Mouse (Mus musculus) heart, embryonic 14.5 days (tissue): ENCODE measurements at regions not wholly inside any gene's neighbourhood (a gene's known extent, or its start where the extent isn't known, plus 50 kb on each side); places are given as distances from the start of the nearest gene placed in this dataset.

ENCODE experiments used
- ATAC-seq: fragments of 200-750 bp; cut with Nextera tagmentation; 2 replicates; pipeline ENCODE4 v1.8.0; 2017; ENCODE audit warnings: low read depth, moderate TSS enrichment; ENCODE audit not compliant: insufficient number of reproducible peaks, insufficient read depth, low FRiP score
- H3K27ac ChIP-seq, 2 experiments: fragments of 200-500 bp in 1 of 2; fragments of 300-500 bp in 1 of 2; sonication (generic) in 1 of 2; replicated peaks in 1 of 2; 2 replicates each; pipeline ENCODE4 v1.5.1; 2012 to 2014; ENCODE audit warnings: low read depth in 2 of 2, low read length in 2 of 2, control low read depth in 1 of 2, mild to moderate bottlenecking in 1 of 2, mixed read lengths in 1 of 2; ENCODE audit not compliant: control insufficient read depth in 1 of 2, insufficient read depth in 1 of 2
- H3K27me3 ChIP-seq: fragments of 300-500 bp; sonication (generic); 2 replicates; pipeline ENCODE4 v1.6.1; 2014; ENCODE audit warnings: mild to moderate bottlenecking, low read length, control low read depth; ENCODE audit not compliant: control insufficient read depth, insufficient read depth
- H3K36me3 ChIP-seq: fragments of 300-500 bp; sonication (generic); 2 replicates; pipeline ENCODE4 v1.6.1; 2014; ENCODE audit warnings: mild to moderate bottlenecking, control low read depth, low read length, mixed read lengths; ENCODE audit not compliant: control insufficient read depth, insufficient read depth
- H3K4me1 ChIP-seq, 2 experiments: fragments of 200-500 bp in 1 of 2; fragments of 300-500 bp in 1 of 2; sonication (generic) in 1 of 2; 2 replicates each; pipeline ENCODE4 v1.6.1; 2012 to 2014; ENCODE audit warnings: low read length in 2 of 2, control low read depth in 1 of 2, mixed read lengths in 1 of 2; ENCODE audit not compliant: control insufficient read depth in 2 of 2, insufficient read depth in 2 of 2
- H3K4me2 ChIP-seq: fragments of 300-500 bp; sonication (generic); 2 replicates; pipeline ENCODE4 v1.6.1; 2014; ENCODE audit warnings: mild to moderate bottlenecking, low read length
- H3K4me3 ChIP-seq, 2 experiments: fragments of 200-500 bp in 1 of 2; fragments of 300-500 bp in 1 of 2; sonication (generic) in 1 of 2; 2 replicates each; pipeline ENCODE4 v1.5.1; 2012 to 2014; ENCODE audit warnings: low read length in 2 of 2, mild to moderate bottlenecking in 2 of 2, control low read depth in 1 of 2, low read depth in 1 of 2, moderate library complexity in 1 of 2; ENCODE audit not compliant: control insufficient read depth in 1 of 2, insufficient read depth in 1 of 2
- H3K9ac ChIP-seq: fragments of 300-500 bp; sonication (generic); 2 replicates; pipeline ENCODE4 v1.6.1; 2014; ENCODE audit warnings: mild to moderate bottlenecking, low read length
- H3K9me3 ChIP-seq: fragments of 300-500 bp; sonication (generic); 2 replicates; pipeline ENCODE4 v1.6.1; 2016; ENCODE audit warnings: low read length, control low read depth; ENCODE audit not compliant: control insufficient read depth
- WGBS: fragments of 180-500 bp; shearing (Covaris S2); extraction: QIAGEN DNeasy Blood & Tissue Kit; methylation state at CpG from one replicate; pipeline ENCODE4 v1.1.7; 2014; 5-methylcytosine and 5-hydroxymethylcytosine counted together

- Histone ChIP-seq H3K9ac (no peak overlapping the region), H3K4me1 (peaks cover 9 to 11% of the 10 kb centered on the region in 2 experiments; a peak in 3 of 4 replicates), H3K27me3 (no peaks in the 10 kb centered on the region), H3K36me3 (no peaks in the 10 kb centered on the region), H3K9me3 (no peaks in the 10 kb centered on the region), H3K27ac (no peak overlapping the region), H3K4me3 (no peak overlapping the region), H3K4me2 (no peak overlapping the region)
- WGBS, result 51% methylated on average over 5 of the region's 5 CpGs
- ATAC-seq, result no peak
These were observed 202.6 kb downstream of the Wdr11 start for GRCm38 (mm10) chr7:129794276-129794675.

- no peak overlapping the region for H3K27ac ChIP-seq
- no peak for ATAC-seq
- no peaks in the 10 kb centered on the region for H3K36me3 ChIP-seq
- no peak overlapping the region for H3K4me2 ChIP-seq
- H3K9me3 ChIP-seq, result no peaks in the 10 kb centered on the region
- no peaks in the 10 kb centered on the region for H3K27me3 ChIP-seq
- WGBS, result 88% methylated on average over 5 of the region's 5 CpGs
- H3K9ac ChIP-seq, result no peak overlapping the region
- H3K4me1 ChIP-seq, result peaks cover 15 to 22% of the 10 kb centered on the region in 2 experiments
- no peak overlapping the region for H3K4me3 ChIP-seq
These were observed 206.9 kb downstream of the Wdr11 start for GRCm38 (mm10) chr7:129798525-129798924.

- Histone ChIP-seq H3K27ac (0 out of 4 replicates have a peak overlapping the region, but pooled peaks of 1 of the 2 experiments have one; percentile 10), H3K36me3 (no peaks in the 10 kb centered on the region), H3K9me3 (no peaks in the 10 kb centered on the region), H3K4me3 (no peak overlapping the region), H3K4me1 (peaks cover 11 to 15% of the 10 kb centered on the region in 2 experiments), H3K9ac (no peak overlapping the region), H3K27me3 (no peaks in the 10 kb centered on the region), H3K4me2 (no peak overlapping the region)
- 65% methylated on average over 6 of the region's 6 CpGs for WGBS
- no peak for ATAC-seq
These were observed 208.8 kb downstream of the Wdr11 start for GRCm38 (mm10) chr7:129800461-129800867.

GRCm38 (mm10) chr7:129801431-129801847, 209.8 kb downstream of the Wdr11 start:
- H3K27me3 ChIP-seq, result no peaks in the 10 kb centered on the region
- ATAC-seq, result peak; percentile 66
- H3K4me2 ChIP-seq, result no peak overlapping the region; the same call in 1 of the 2 replicates
- H3K4me3 ChIP-seq, result no peak overlapping the region
- WGBS, result 30% methylated on average over 2 of the region's 2 CpGs
- peak overlapping the region; percentile 10 to 43; a peak in 3 of 4 replicates for H3K27ac ChIP-seq
- H3K36me3 ChIP-seq, result no peaks in the 10 kb centered on the region
- no peak overlapping the region for H3K9ac ChIP-seq
- no peaks in the 10 kb centered on the region for H3K9me3 ChIP-seq
- peaks cover 11 to 15% of the 10 kb centered on the region in 2 experiments for H3K4me1 ChIP-seq

GRCm38 (mm10) chr7:129802168-129802567, 210.5 kb downstream of the Wdr11 start:
- peaks cover 11 to 15% of the 10 kb centered on the region in 2 experiments for H3K4me1 ChIP-seq
- 46% methylated on average over 6 of the region's 6 CpGs for WGBS
- H3K27ac ChIP-seq, result peak overlapping the region; percentile 10 to 26; a peak in 3 of 4 replicates
- H3K9ac ChIP-seq, result no peak overlapping the region
- no peak for ATAC-seq
- H3K4me3 ChIP-seq, result no peak overlapping the region
- H3K27me3 ChIP-seq, result no peaks in the 10 kb centered on the region
- H3K9me3 ChIP-seq, result no peaks in the 10 kb centered on the region
- H3K4me2 ChIP-seq, result no peak overlapping the region; the same call in 1 of the 2 replicates
- no peaks in the 10 kb centered on the region for H3K36me3 ChIP-seq

- WGBS, result 56% methylated on average over 5 of the region's 5 CpGs
- no peaks in the 10 kb centered on the region for H3K36me3 ChIP-seq
- H3K4me3 ChIP-seq, result no peak overlapping the region
- H3K9me3 ChIP-seq, result no peaks in the 10 kb centered on the region
- no peak overlapping the region for H3K9ac ChIP-seq
- H3K4me1 ChIP-seq, result peaks cover 14 to 15% of the 10 kb centered on the region in 2 experiments
- no peaks in the 10 kb centered on the region for H3K27me3 ChIP-seq
- no peak overlapping the region for H3K4me2 ChIP-seq
- H3K27ac ChIP-seq, result 0 out of 4 replicates have a peak overlapping the region, but pooled peaks have one; percentile 14 to 16
- ATAC-seq, result no peak
These were observed 213.7 kb downstream of the Wdr11 start for GRCm38 (mm10) chr7:129805340-129805739.

- ATAC-seq, result no peak; the same call in 1 of the 2 replicates
- H3K4me1 ChIP-seq, result peaks cover 0 to 6% of the 10 kb centered on the region in 2 experiments; a peak in 2 of 4 replicates
- H3K27me3 ChIP-seq, result no peaks in the 10 kb centered on the region
- H3K4me2 ChIP-seq, result no peak overlapping the region
- H3K9me3 ChIP-seq, result no peaks in the 10 kb centered on the region
- H3K9ac ChIP-seq, result no peak overlapping the region
- H3K4me3 ChIP-seq, result no peak overlapping the region
- H3K36me3 ChIP-seq, result no peaks in the 10 kb centered on the region
- 57% methylated on average over 9 of the region's 9 CpGs for WGBS
- H3K27ac ChIP-seq, result peak overlapping the region; percentile 37 to 73; a peak in 3 of 4 replicates
These were observed 218.5 kb downstream of the Wdr11 start for GRCm38 (mm10) chr7:129810141-129810540.

GRCm38 (mm10) chr7:129810565-129810964, 218.9 kb downstream of the Wdr11 start:
- H3K4me2 ChIP-seq, result no peak overlapping the region
- no peak for ATAC-seq
- 67% methylated on average over 4 of the region's 4 CpGs for whole genome bisulfite sequencing
- no peak overlapping the region for H3K9ac ChIP-seq
- H3K27ac ChIP-seq, result peak overlapping the region; percentile 44 to 73; a peak in 3 of 4 replicates
- H3K4me3 ChIP-seq, result no peak overlapping the region
- H3K9me3 ChIP-seq, result no peaks in the 10 kb centered on the region
- H3K36me3 ChIP-seq, result no peaks in the 10 kb centered on the region
- H3K27me3 ChIP-seq, result no peaks in the 10 kb centered on the region
- peaks cover 0 to 6% of the 10 kb centered on the region in 2 experiments; a peak in 2 of 4 replicates for H3K4me1 ChIP-seq
